Mouse (Mus musculus): Measurements from ENCODE around the gene Tnfrsf17. TPM values are rescaled to one million over a fixed set of nuclear protein-coding genes. Genes with fewer than 3 reads are reported as not detected.

Gene Tnfrsf17
- not detected for polyA plus RNA-seq (2017; shearing (Covaris generic))

DNA sequence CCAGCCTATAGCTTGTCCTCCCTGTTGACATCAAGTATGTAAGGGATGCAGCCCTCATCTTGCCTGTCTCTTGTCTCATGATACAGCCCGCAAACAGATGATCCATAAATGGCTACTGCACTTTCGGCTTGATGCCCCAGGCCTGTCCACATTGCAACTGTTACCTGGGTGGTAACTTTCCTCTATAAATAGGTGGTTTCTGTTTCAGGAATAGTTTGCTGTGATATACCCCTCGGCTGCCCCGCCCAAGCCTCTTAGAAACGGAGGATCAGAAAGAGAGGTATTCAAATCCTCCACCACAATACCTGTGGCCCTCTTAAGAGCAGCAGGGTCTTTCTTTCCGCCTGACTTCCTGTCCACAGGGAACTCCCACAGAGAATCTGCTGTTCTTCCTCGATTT lies at the start of gene Tnfrsf17:
Tnfrsf17 (plus strand) TSS at position 301 of the 400 bp plus-strand sequence.

DNA sequence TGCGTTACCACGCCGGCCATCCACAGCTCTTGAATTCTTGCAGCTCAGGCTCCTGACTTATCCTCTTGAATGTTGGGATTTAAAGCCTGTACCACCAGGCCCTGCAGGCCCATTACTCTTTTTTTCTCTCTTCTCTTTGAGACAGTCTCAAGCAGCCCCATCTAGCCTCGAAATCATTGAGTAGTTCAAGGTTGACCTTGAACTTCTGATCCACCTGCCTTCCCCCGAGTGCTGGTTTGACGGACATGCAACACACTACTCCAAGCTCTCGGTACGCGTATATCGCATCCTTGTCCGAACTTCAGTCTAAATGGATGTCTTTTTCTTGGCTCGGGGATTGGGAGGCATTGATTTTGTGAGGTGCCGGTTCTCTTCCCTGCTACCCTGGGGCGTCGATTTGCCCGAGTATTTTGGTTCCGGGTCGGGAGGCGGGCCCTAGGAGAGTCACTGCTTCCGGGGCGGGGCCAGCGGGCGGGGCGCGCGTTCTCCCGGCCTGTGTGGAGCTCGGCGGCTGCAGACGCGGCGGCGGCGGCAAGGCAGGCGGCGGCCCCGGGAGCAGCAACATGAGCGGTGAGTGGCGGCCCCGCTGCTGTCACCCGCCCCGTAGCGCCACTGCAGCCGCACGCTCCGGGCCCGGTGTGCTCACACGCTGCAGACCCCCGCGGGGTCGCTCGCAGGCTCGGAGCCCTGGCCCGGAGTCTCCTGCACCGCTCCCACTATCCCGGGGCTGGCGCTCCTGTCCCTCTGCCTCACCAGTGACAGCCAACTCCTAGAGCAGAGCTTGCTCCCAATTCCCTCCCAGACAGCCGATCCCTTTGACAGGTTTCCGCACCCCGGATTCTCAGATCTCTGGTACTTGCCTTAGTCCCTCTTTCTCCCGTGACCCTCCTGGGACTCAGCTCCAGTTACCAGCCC lies 9.1 kb downstream of the Tnfrsf17 start, which contains the start of gene Snx29:
Snx29 (plus strand) TSS at position 500 of the 915 bp plus-strand sequence.

Other genes starting within 250 kb of the Tnfrsf17 start
- 32.9 TPM for gene Litaf, start 247.7 kb upstream of the Tnfrsf17 start, polyA plus RNA-seq (2017; shearing (Covaris generic))
- gene Txndc11, start 179.2 kb upstream of the Tnfrsf17 start, polyA plus RNA-seq (2017; shearing (Covaris generic)) = 7.6 TPM
- 364 TPM for gene Zc3h7a, start 137.4 kb upstream of the Tnfrsf17 start, polyA plus RNA-seq (2017; shearing (Covaris generic))
- 193 TPM for gene Rsl1d1, start 110.5 kb upstream of the Tnfrsf17 start, polyA plus RNA-seq (2017; shearing (Covaris generic))
- 17.1 TPM for gene Gspt1, start 59.5 kb upstream of the Tnfrsf17 start, polyA plus RNA-seq (2017; shearing (Covaris generic))
- gene Snx29, start 9.1 kb downstream of the Tnfrsf17 start, polyA plus RNA-seq (2017; shearing (Covaris generic)) = 16.1 TPM